Mouse (Mus musculus): ENCODE data around the gene Plaa. TPM values are rescaled to one million over a fixed set of nuclear protein-coding genes. Genes with fewer than 3 reads are reported as not detected.

Plaa gene
- polyA plus RNA-seq, 1 experiment from 2014 or later, result 70.7 TPM

- ATAC-seq (replicated peaks; ENCODE audit: low FRiP score), result no peak
- peak overlapping the region; percentile 99 for H3K4me3 ChIP-seq (replicated peaks)
- WGBS, result 83% methylated on average over 4 of the region's 4 CpGs
- peak overlapping the region; percentile 71 for H3K4me2 ChIP-seq
- H3K27ac ChIP-seq, result no peak overlapping the region
- peaks cover 21% of the 10 kb centered on the region for H3K4me1 ChIP-seq
- no peak overlapping the region for H3K9ac ChIP-seq
- H3K36me3 ChIP-seq, result no peaks in the 10 kb centered on the region
- no peaks in the 10 kb centered on the region for H3K27me3 ChIP-seq
- no peaks in the 10 kb centered on the region for H3K9me3 ChIP-seq (replicated peaks)
These were observed 1.6 kb downstream of the Plaa start for GRCm38 (mm10) chr4:94601395-94601794.

GRCm38 (mm10) chr4:94592709-94593108, 10.3 kb downstream of the Plaa start:
- Histone ChIP-seq H3K9me3 (replicated peaks) (no peaks in the 10 kb centered on the region), H3K4me1 (peaks cover 9% of the 10 kb centered on the region; the same call in 1 of the 2 replicates), H3K27ac (no peak overlapping the region), H3K9ac (no peak overlapping the region), H3K4me2 (no peak overlapping the region), H3K4me3 (replicated peaks) (no peak overlapping the region), H3K27me3 (no peaks in the 10 kb centered on the region), H3K36me3 (no peaks in the 10 kb centered on the region)
- no peak for ATAC-seq (replicated peaks; ENCODE audit: low FRiP score)

- Histone ChIP-seq H3K27me3 (no peaks in the 10 kb centered on the region), H3K4me2 (no peak overlapping the region), H3K36me3 (0 out of 2 replicates have a peak, but pooled peaks cover 3% of the 10 kb centered on the region), H3K4me3 (replicated peaks) (no peak overlapping the region), H3K27ac (no peak overlapping the region), H3K4me1 (peaks cover 9% of the 10 kb centered on the region; the same call in 1 of the 2 replicates), H3K9ac (no peak overlapping the region), H3K9me3 (replicated peaks) (no peaks in the 10 kb centered on the region)
- 80% methylated on average over 4 of the region's 4 CpGs for WGBS
- no peak for ATAC-seq (replicated peaks; ENCODE audit: low FRiP score)
These were observed 11.2 kb downstream of the Plaa start for GRCm38 (mm10) chr4:94591765-94592381.

- no peak for ATAC-seq (replicated peaks; ENCODE audit: low FRiP score)
- WGBS, result 87% methylated on average over 4 of the region's 4 CpGs
- H3K9ac ChIP-seq, result no peak overlapping the region
- no peak overlapping the region for H3K4me2 ChIP-seq
- H3K27ac ChIP-seq, result no peak overlapping the region
- no peak overlapping the region for H3K4me3 ChIP-seq (replicated peaks)
- H3K4me1 ChIP-seq, result no peaks in the 10 kb centered on the region
- peaks cover 75% of the 10 kb centered on the region for H3K36me3 ChIP-seq
- H3K27me3 ChIP-seq, result no peaks in the 10 kb centered on the region
- no peaks in the 10 kb centered on the region for H3K9me3 ChIP-seq (replicated peaks)
These were observed 30.4 kb downstream of the Plaa start for GRCm38 (mm10) chr4:94572677-94573076.

GRCm38 (mm10) chr4:94564297-94564696, 38.7 kb downstream of the Plaa start:
- H3K4me2 ChIP-seq, result no peak overlapping the region
- no peaks in the 10 kb centered on the region for H3K9me3 ChIP-seq (replicated peaks)
- H3K27ac ChIP-seq, result no peak overlapping the region
- no peaks in the 10 kb centered on the region for H3K27me3 ChIP-seq
- H3K36me3 ChIP-seq, result peaks cover 17% of the 10 kb centered on the region
- ATAC-seq (replicated peaks; ENCODE audit: low FRiP score), result no peak
- H3K9ac ChIP-seq, result no peak overlapping the region
- H3K4me1 ChIP-seq, result no peaks in the 10 kb centered on the region
- H3K4me3 ChIP-seq (replicated peaks), result no peak overlapping the region

GRCm38 (mm10) chr4:94561954-94562648, 40.9 kb downstream of the Plaa start:
- H3K9me3 ChIP-seq (replicated peaks), result no peaks in the 10 kb centered on the region
- no peaks in the 10 kb centered on the region for H3K27me3 ChIP-seq
- peaks cover 5% of the 10 kb centered on the region; the same call in 1 of the 2 replicates for H3K36me3 ChIP-seq
- no peaks in the 10 kb centered on the region for H3K4me1 ChIP-seq
- ATAC-seq (replicated peaks; ENCODE audit: low FRiP score), result no peak
- H3K4me2 ChIP-seq, result no peak overlapping the region
- no peak overlapping the region for H3K4me3 ChIP-seq (replicated peaks)
- no peak overlapping the region for H3K27ac ChIP-seq
- H3K9ac ChIP-seq, result no peak overlapping the region
- 59% methylated on average over 7 of the region's 7 CpGs for WGBS

- 66% methylated on average over 1 of the region's 1 CpGs for WGBS
- H3K36me3 ChIP-seq, result no peaks in the 10 kb centered on the region
- ATAC-seq (replicated peaks; ENCODE audit: low FRiP score), result no peak
- no peak overlapping the region for H3K27ac ChIP-seq
- no peaks in the 10 kb centered on the region for H3K9me3 ChIP-seq (replicated peaks)
- H3K4me3 ChIP-seq (replicated peaks), result no peak overlapping the region
- H3K9ac ChIP-seq, result no peak overlapping the region
- H3K4me1 ChIP-seq, result peaks cover 5% of the 10 kb centered on the region; the same call in 1 of the 2 replicates
- no peak overlapping the region for H3K4me2 ChIP-seq
- H3K27me3 ChIP-seq, result no peaks in the 10 kb centered on the region
These were observed 42.7 kb downstream of the Plaa start for GRCm38 (mm10) chr4:94560316-94560715.

- no peak overlapping the region for H3K9ac ChIP-seq
- ATAC-seq (replicated peaks; ENCODE audit: low FRiP score), result no peak
- no peaks in the 10 kb centered on the region for H3K36me3 ChIP-seq
- H3K4me3 ChIP-seq (replicated peaks), result no peak overlapping the region
- 42% methylated on average over 2 of the region's 2 CpGs for WGBS
- H3K4me1 ChIP-seq, result peaks cover 9% of the 10 kb centered on the region; the same call in 1 of the 2 replicates
- no peaks in the 10 kb centered on the region for H3K9me3 ChIP-seq (replicated peaks)
- H3K27me3 ChIP-seq, result no peaks in the 10 kb centered on the region
- H3K4me2 ChIP-seq, result no peak overlapping the region
- H3K27ac ChIP-seq, result no peak overlapping the region
These were observed 43.8 kb downstream of the Plaa start for GRCm38 (mm10) chr4:94559266-94559665.

GRCm38 (mm10) chr4:94557145-94557544, 45.9 kb downstream of the Plaa start:
- ATAC-seq (replicated peaks; ENCODE audit: low FRiP score), result no peak
- H3K9me3 ChIP-seq (replicated peaks), result no peaks in the 10 kb centered on the region
- no peaks in the 10 kb centered on the region for H3K36me3 ChIP-seq
- 73% methylated on average over 7 of the region's 7 CpGs for WGBS
- H3K4me1 ChIP-seq, result peaks cover 9% of the 10 kb centered on the region; the same call in 1 of the 2 replicates
- no peak overlapping the region for H3K27ac ChIP-seq
- no peaks in the 10 kb centered on the region for H3K27me3 ChIP-seq
- H3K4me2 ChIP-seq, result peak overlapping the region; percentile 63; the same call in 1 of the 2 replicates
- no peak overlapping the region for H3K9ac ChIP-seq
- H3K4me3 ChIP-seq (replicated peaks), result no peak overlapping the region

- H3K4me2 ChIP-seq, result peak within 1 kb of the TSS; percentile 63
- peak; percentile 97 for ATAC-seq (replicated peaks; ENCODE audit: low FRiP score)
- no peaks in the 10 kb centered on the region for H3K36me3 ChIP-seq
- H3K27ac ChIP-seq, result peak within 1 kb of the TSS; percentile 90
- peaks cover 9% of the 10 kb centered on the region; the same call in 1 of the 2 replicates for H3K4me1 ChIP-seq
- no peaks in the 10 kb centered on the region for H3K9me3 ChIP-seq (replicated peaks)
- H3K4me3 ChIP-seq (replicated peaks), result peak within 1 kb of the TSS; percentile 99
- no peaks in the 10 kb centered on the region for H3K27me3 ChIP-seq
- peak within 1 kb of the TSS; percentile 80 for H3K9ac ChIP-seq
- WGBS, result under 1% methylated on average over 83 of the region's 83 CpGs
These were observed 46.6 kb downstream of the Plaa start, which contains the start of the genes Gm10306 and Caap1 for GRCm38 (mm10) chr4:94556265-94557054. Gene Gm10306, plus strand, starts transcription at chr4:94556546. Gene Caap1, minus strand, starts transcription at chr4:94556796.

GRCm38 (mm10) chr4:94554955-94555494, 48.0 kb downstream of the Plaa start:
- Histone ChIP-seq H3K4me1 (peaks cover 9% of the 10 kb centered on the region; the same call in 1 of the 2 replicates), H3K4me2 (peak overlapping the region; percentile 63; the same call in 1 of the 2 replicates)
- ATAC-seq (replicated peaks; ENCODE audit: low FRiP score), result no peak

More at GRCm38 (mm10) chr4:94554955-94555494, 48.0 kb downstream of the Plaa start:
- Histone ChIP-seq H3K4me3 (replicated peaks) (peak overlapping the region; percentile 99), H3K27me3 (no peaks in the 10 kb centered on the region), H3K9ac (no peak overlapping the region), H3K27ac (no peak overlapping the region), H3K9me3 (replicated peaks) (no peaks in the 10 kb centered on the region), H3K36me3 (0 out of 2 replicates have a peak, but pooled peaks cover 3% of the 10 kb centered on the region)
- WGBS, result 93% methylated on average over 5 of the region's 5 CpGs

Data from kidney, embryonic 15.5 days (tissue).